Mouse (Mus musculus): ENCODE measurements around the gene Gm20219. TPM values are rescaled to one million over a fixed set of nuclear protein-coding genes. Genes with fewer than 3 reads are reported as not detected.

Gm20219 gene
- polyA plus RNA-seq, 1 experiment from 2014 or later: 1.4 TPM

DNA sequence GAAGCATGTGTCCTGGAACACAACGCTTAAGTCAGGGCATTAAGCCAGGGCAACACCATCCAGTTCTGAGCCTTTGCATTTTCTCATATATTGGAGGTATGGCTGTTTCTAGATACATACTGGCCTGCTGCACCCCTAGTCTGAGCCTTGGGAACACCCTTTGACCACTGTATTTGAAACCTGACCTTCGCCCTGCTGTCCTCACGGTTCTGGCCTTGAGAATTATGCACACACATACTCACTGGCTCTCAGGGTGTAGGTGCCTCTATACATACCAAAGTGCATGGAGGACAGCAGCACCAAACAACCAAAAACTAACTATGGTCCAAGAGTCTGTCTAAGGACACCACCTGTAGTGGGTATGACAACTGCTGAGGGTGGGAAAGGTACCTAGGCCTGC lies 18.8 kb upstream of the Gm20219 start:
- WGBS: 96% methylated on average over 3 of the region's 3 CpGs

DNA sequence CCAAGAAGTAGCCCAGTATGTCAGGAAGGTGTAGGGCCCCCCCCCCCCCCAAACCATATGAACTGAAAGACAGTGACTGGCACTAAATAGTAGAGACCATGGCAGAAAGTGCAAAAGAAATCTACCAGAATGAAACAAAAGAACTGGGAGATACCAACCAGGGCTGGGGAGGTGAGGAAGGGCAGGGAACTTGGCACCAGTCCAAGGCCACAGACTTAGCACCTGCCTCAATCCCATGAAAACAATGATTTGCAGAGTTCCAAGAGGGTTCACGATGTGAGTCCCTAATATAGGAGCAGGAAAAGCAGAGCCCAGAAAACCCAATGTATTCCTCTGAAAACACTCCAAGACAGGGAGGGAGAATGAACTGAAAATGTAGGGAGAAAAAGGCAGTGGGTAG lies 18.0 kb upstream of the Gm20219 start:
- 60% methylated on average over 1 of the region's 1 CpGs for WGBS
- Histone ChIP-seq H3K27ac (peak overlapping the region; percentile 38; the same call in 1 of the 2 replicates), H3K4me1 (0 out of 2 replicates have a peak, but pooled peaks cover 3% of the 10 kb centered on the region), H3K36me3 (replicated peaks) (peaks cover 92% of the 10 kb centered on the region), H3K4me3 (replicated peaks) (no peak overlapping the region), H3K4me2 (no peak overlapping the region), H3K9me3 (no peaks in the 10 kb centered on the region), H3K27me3 (no peaks in the 10 kb centered on the region), H3K9ac (no peak overlapping the region)
- ATAC-seq (ENCODE audit: low FRiP score): no peak

More for the DNA sequence above, 18.8 kb upstream of the Gm20219 start:
- Histone ChIP-seq H3K27me3 (no peaks in the 10 kb centered on the region), H3K4me1 (0 out of 2 replicates have a peak, but pooled peaks cover 3% of the 10 kb centered on the region), H3K4me2 (no peak overlapping the region), H3K4me3 (replicated peaks) (no peak overlapping the region), H3K27ac (no peak overlapping the region), H3K9me3 (no peaks in the 10 kb centered on the region), H3K36me3 (replicated peaks) (peaks cover 92% of the 10 kb centered on the region), H3K9ac (no peak overlapping the region)
- ATAC-seq (ENCODE audit: low FRiP score): no peak

DNA sequence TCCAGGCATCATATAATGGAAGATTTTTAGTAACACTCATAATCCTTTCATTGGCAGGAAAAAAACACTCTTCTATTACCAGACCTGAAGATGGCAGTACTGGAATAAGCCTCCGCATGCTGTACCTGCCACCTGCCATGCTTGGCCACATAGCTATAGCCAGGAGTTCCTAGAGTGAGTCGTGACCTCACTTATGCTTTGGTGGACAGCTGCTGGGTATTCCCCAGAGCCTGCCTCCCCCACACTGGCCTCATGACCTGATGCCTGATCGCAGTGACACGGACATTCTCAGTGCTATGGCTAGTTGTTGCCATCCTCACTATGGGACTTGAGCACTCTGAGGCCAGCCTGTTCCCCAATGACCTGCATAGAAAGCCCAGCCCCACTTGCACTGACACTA lies 16.1 kb upstream of the Gm20219 start:
- no peaks in the 10 kb centered on the region for H3K9me3 ChIP-seq
- 0 out of 2 replicates have a peak, but pooled peaks cover 3% of the 10 kb centered on the region for H3K4me1 ChIP-seq
- no peak overlapping the region for H3K27ac ChIP-seq
- H3K36me3 ChIP-seq (replicated peaks): peaks cover 96% of the 10 kb centered on the region
- no peak for ATAC-seq (ENCODE audit: low FRiP score)
- H3K27me3 ChIP-seq: no peaks in the 10 kb centered on the region
- H3K9ac ChIP-seq: no peak overlapping the region
- no peak overlapping the region for H3K4me3 ChIP-seq (replicated peaks)
- H3K4me2 ChIP-seq: no peak overlapping the region
- WGBS: 91% methylated on average over 4 of the region's 4 CpGs

DNA sequence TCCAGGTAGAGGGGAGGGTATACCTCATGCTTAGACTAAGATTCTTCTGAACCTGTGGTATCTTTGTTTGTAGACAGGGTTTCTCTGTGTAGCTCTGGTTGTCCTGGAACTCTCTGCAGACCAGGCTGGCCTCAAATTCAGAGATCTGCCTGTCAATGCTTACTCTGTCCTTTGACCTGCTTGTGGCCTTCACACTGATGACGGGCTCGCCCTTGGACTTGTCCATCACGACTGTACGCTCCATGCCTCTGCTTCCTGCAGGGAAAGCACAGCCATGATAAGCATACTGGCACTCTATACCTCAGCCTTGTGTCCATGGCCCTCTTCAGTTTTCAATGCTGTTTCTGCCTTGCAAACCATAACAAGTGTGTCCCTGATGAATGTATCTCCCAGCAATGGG lies 13.2 kb upstream of the Gm20219 start:
- H3K9me3 ChIP-seq: no peaks in the 10 kb centered on the region
- no peaks in the 10 kb centered on the region for H3K27me3 ChIP-seq
- WGBS: 93% methylated on average over 4 of the region's 4 CpGs
- 0 out of 2 replicates have a peak, but pooled peaks cover 1% of the 10 kb centered on the region for H3K4me1 ChIP-seq
- ATAC-seq (ENCODE audit: low FRiP score): no peak
- H3K9ac ChIP-seq: no peak overlapping the region
- H3K36me3 ChIP-seq (replicated peaks): peaks cover 98% of the 10 kb centered on the region
- H3K4me3 ChIP-seq (replicated peaks): no peak overlapping the region
- H3K27ac ChIP-seq: no peak overlapping the region
- no peak overlapping the region for H3K4me2 ChIP-seq

DNA sequence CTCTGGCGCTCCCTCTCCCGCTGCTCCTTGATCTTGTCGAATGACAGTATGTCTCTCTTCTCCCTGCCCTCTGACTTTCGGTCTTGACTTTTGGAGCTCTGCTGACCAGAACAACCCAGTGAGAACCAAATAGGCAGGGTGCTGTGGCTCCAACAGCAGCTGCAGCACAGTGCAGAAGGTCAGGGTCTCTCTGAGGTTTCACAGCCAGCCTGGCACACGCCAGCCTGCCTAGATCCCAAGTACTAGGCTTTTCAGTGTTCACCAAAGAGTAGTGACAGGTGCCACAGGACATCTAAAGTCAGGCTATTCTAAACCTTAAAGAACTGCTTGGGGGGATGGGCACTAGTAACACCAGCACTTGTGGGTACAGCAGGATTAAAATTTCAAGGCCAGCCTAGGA lies 12.7 kb upstream of the Gm20219 start:
- 94% methylated on average over 5 of the region's 5 CpGs for WGBS
- Histone ChIP-seq H3K4me3 (replicated peaks) (no peak overlapping the region), H3K9ac (no peak overlapping the region), H3K36me3 (replicated peaks) (peaks cover 98% of the 10 kb centered on the region), H3K9me3 (no peaks in the 10 kb centered on the region), H3K27ac (no peak overlapping the region), H3K27me3 (no peaks in the 10 kb centered on the region), H3K4me2 (no peak overlapping the region), H3K4me1 (no peaks in the 10 kb centered on the region)
- ATAC-seq (ENCODE audit: low FRiP score): no peak

DNA sequence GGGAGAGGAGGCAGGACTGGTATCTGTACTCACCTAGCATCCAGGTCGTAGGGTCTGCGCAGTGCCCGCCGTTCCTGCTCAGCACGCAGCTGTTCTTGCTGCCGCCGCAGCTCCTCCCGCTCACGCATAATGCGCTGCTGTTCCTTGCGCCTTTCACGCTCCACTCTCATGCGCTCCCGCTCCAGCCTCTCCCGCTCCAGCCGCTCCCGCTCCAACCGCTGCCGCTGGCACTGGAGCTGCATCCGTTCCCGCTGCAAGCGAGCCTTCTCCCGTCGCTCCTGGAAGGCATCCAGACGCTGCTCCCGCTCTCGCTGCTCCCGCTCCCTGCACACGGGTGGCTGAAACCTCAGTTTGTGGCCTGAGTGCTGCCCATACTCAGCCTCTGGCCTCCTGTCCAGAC lies 12.1 kb upstream of the Gm20219 start:
- no peak overlapping the region for H3K9ac ChIP-seq
- no peaks in the 10 kb centered on the region for H3K27me3 ChIP-seq
- H3K4me2 ChIP-seq: no peak overlapping the region
- no peaks in the 10 kb centered on the region for H3K9me3 ChIP-seq
- ATAC-seq (ENCODE audit: low FRiP score): no peak
- no peak overlapping the region for H3K4me3 ChIP-seq (replicated peaks)
- no peak overlapping the region for H3K27ac ChIP-seq
- no peaks in the 10 kb centered on the region for H3K4me1 ChIP-seq
- 96% methylated on average over 29 of the region's 29 CpGs for WGBS
- H3K36me3 ChIP-seq (replicated peaks): peaks cover 98% of the 10 kb centered on the region

DNA sequence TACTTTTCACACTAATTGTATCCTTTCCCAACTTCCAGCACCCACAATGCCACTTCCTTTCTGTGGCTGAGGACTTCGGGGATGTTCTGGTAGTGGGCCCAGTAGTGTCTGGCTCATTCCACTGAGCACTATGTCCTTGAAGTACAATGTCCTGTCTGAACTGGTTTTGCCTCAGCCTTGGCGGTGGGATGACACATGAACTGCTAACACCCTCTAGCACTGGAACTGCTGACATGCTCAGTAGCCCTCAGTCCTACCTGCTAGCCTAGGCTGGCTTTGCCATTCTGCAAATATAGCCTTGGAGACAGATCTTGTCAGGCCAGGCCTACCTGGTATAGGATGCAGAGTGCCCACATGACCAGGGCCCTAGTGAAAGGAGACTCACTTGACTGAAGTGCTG lies 7.7 kb upstream of the Gm20219 start:
- ATAC-seq (ENCODE audit: low FRiP score): no peak
- no peak overlapping the region for H3K4me3 ChIP-seq (replicated peaks)
- H3K9me3 ChIP-seq: no peaks in the 10 kb centered on the region
- no peaks in the 10 kb centered on the region for H3K4me1 ChIP-seq
- H3K9ac ChIP-seq: no peak overlapping the region
- no peak overlapping the region for H3K27ac ChIP-seq
- H3K27me3 ChIP-seq: no peaks in the 10 kb centered on the region
- H3K4me2 ChIP-seq: no peak overlapping the region
- 95% methylated on average over 2 of the region's 2 CpGs for WGBS
- peaks cover 62% of the 10 kb centered on the region for H3K36me3 ChIP-seq (replicated peaks)

DNA sequence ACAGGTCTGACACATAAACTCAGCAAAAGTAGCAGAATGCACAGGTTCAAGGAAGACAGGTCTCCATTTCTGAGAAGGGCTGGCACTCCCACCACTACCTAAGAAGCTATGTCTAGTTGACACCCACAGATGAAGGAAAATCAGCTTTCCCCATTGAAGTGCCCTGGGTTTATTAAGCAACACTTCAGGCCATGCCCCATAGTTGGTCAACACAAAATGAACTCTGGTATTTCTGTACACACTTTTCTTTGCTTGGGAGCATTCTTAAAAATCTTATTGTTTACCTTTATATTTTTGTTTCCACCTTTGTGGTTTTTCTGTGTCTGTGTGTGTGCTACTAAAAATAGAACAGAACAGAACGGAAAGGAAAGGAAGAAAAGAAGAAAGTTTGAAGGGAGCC lies 5.9 kb upstream of the Gm20219 start:
- 86% methylated on average over 1 of the region's 1 CpGs for WGBS

DNA sequence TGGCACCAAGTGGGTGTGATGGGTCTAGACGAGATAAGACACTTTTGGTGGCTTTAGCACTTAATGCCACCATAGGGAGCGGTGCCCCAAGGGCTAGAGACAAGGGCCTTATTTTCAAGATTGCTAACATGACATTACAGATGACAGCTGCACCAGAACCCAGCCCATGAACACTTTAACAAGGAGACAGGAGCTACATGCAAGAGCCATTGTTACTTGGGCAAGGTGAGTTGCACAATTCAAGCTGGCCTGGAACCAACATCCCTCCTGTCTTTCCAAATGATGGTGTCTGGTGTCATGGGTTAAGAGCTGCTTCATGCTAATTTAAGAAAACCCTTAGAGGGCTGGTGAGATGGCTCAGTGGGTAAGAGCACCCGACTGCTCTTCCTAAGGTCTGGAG lies 5.2 kb upstream of the Gm20219 start:
- H3K9ac ChIP-seq: no peak overlapping the region
- no peak for ATAC-seq (ENCODE audit: low FRiP score)
- H3K36me3 ChIP-seq (replicated peaks): peaks cover 38% of the 10 kb centered on the region
- H3K27ac ChIP-seq: no peak overlapping the region
- H3K27me3 ChIP-seq: no peaks in the 10 kb centered on the region
- no peak overlapping the region for H3K4me2 ChIP-seq
- no peak overlapping the region for H3K4me3 ChIP-seq (replicated peaks)
- H3K9me3 ChIP-seq: no peaks in the 10 kb centered on the region
- no peaks in the 10 kb centered on the region for H3K4me1 ChIP-seq
- WGBS: 85% methylated on average over 3 of the region's 3 CpGs

More for the DNA sequence above, 5.9 kb upstream of the Gm20219 start:
- Histone ChIP-seq H3K4me2 (no peak overlapping the region), H3K27ac (no peak overlapping the region), H3K4me3 (replicated peaks) (no peak overlapping the region), H3K4me1 (no peaks in the 10 kb centered on the region), H3K27me3 (no peaks in the 10 kb centered on the region), H3K9ac (no peak overlapping the region), H3K9me3 (no peaks in the 10 kb centered on the region), H3K36me3 (replicated peaks) (peaks cover 45% of the 10 kb centered on the region)
- no peak for ATAC-seq (ENCODE audit: low FRiP score)

DNA sequence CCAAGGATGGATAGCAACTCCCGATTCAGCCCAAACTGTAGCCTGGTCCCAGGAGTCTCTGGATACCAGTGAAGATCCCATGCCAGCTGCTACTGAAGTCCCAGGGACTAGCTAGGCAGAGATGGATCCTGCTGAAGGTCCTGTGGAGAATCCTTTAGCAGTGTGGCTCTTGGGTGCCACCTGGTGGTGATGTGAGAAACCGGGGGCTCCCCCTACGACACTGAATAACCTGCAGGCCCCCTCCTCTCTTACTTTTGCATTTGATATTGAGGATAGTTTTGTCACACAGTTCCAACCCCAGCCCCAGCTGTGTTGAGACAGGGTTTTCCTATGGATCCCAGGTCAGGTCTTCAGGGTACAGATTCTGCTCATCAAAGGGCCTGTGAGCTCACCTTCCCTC lies 4.3 kb upstream of the Gm20219 start:
- Histone ChIP-seq H3K4me3 (replicated peaks) (no peak overlapping the region), H3K27ac (no peak overlapping the region), H3K4me1 (no peaks in the 10 kb centered on the region), H3K9me3 (no peaks in the 10 kb centered on the region), H3K27me3 (no peaks in the 10 kb centered on the region), H3K36me3 (replicated peaks) (peaks cover 28% of the 10 kb centered on the region), H3K4me2 (no peak overlapping the region), H3K9ac (no peak overlapping the region)
- peak; percentile 60 for ATAC-seq (ENCODE audit: low FRiP score)
- WGBS: 20% methylated on average over 3 of the region's 3 CpGs

DNA sequence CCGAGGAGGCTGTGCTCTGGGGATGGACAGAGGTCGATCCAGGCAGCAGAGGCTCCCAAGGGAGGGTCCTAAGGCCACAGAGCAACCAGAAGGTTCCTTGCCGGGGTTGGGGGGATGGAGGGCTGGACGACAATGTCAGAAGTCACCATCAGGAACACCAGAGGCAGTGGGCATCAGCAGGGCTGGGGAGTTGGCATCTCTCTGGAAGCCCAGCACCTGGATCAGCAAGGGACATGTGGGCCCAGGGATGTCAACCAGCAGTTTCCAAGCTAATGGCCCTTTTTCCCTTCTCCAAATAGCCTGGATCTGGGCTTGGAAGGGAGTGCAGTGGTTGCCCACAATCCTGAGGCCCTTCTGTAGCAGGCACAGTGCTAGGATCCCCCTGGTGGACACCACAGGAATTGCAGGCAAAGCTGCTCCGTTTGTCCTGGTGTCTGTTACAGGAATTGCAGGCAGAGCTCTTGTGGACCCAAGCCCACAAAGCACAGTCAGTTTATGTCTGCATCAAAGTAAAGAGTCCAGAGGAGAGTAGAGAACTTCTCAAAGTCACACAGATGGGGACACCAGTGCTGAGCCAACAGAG lies 1.3 kb downstream of the Gm20219 start:
- no peak overlapping the region for H3K4me2 ChIP-seq
- H3K4me3 ChIP-seq (replicated peaks): no peak overlapping the region
- peaks cover 39% of the 10 kb centered on the region for H3K4me1 ChIP-seq
- 55% methylated on average over 5 of the region's 5 CpGs for WGBS
- no peaks in the 10 kb centered on the region for H3K36me3 ChIP-seq (replicated peaks)
- H3K27ac ChIP-seq: peak overlapping the region; percentile 97
- ATAC-seq (ENCODE audit: low FRiP score): peak; percentile 37
- no peaks in the 10 kb centered on the region for H3K27me3 ChIP-seq
- no peaks in the 10 kb centered on the region for H3K9me3 ChIP-seq
- 0 out of 2 replicates have a peak overlapping the region, but pooled peaks have one; percentile 2 for H3K9ac ChIP-seq

DNA sequence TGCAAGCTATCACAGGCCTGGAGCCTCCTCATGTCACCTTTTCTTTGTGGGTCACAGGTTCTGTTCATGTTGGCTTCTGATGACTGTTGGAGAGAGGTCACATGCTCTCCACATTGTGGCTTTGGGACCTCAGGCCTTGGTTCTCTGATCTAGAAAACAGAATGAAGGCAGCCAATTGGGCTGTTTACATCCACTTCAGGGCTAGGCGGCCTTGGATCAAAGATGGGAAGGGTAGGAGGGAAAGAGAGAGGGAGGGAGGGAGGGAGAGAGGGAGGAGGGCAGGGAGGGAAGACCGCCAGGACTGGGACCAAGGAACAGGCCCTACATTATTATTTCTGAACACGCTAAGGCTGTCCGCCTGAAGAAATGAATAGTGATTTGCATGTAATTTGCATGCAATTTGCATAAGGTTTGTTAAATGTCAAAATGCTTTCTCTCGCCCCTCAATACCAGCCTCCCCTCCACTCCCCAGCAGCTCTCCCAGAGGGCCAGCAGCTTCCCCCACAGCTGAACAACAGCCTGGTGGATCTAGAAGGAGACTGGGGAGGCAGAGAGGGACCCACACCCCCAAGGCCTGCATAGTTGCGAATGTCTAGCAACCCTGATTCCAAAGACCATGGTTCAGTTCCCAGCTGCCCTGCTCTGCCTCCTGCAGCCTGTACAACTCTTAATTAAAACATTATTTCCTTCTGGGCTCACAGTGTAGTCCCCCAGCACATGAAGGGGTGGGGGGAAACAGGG lies 2.2 kb downstream of the Gm20219 start:
- ATAC-seq (ENCODE audit: low FRiP score): peak; percentile 80
- Histone ChIP-seq H3K4me1 (peaks cover 46% of the 10 kb centered on the region), H3K36me3 (replicated peaks) (no peaks in the 10 kb centered on the region), H3K27ac (peak overlapping the region; percentile 97), H3K27me3 (no peaks in the 10 kb centered on the region), H3K9ac (0 out of 2 replicates have a peak overlapping the region, but pooled peaks have one; percentile 2), H3K9me3 (no peaks in the 10 kb centered on the region), H3K4me2 (peak overlapping the region; percentile 17; the same call in 1 of the 2 replicates), H3K4me3 (replicated peaks) (no peak overlapping the region)
- WGBS: 27% methylated on average over 6 of the region's 6 CpGs

Measured in forebrain, embryonic 12.5 days (tissue).